1 mouse cellular context compared by ENCODE assay signal in genomic region chr12:8923603-8924002, GRCm38 (mm10).
TF ChIP-seq lines count a peak whose summit lies in the region.

No protein-coding gene starts in this region.

TF ChIP-seq in MEL, 35 proteins besides CTCF, POLR2A, EP300 and RAD21 (continued from another document):
- TF ChIP-seq TBP (IDR thresholded peaks at IDR 0.05; ENCODE audit: low read depth, low read length) (no peak), TCF12 (IDR thresholded peaks at IDR 0.05; ENCODE audit: low read depth, low read length) (no peak), ELF1 (IDR thresholded peaks at IDR 0.05; ENCODE audit: low read depth, low read length) (no peak), ZMIZ1 (IDR thresholded peaks at IDR 0.05; ENCODE audit: low read depth, low read length) (no peak), E2F4 (IDR thresholded peaks at IDR 0.05; ENCODE audit: borderline replicate concordance, low read depth, low read length) (no peak), MXI1 (IDR thresholded peaks at IDR 0.05; ENCODE audit: low read depth, low read length) (no peak), HCFC1 (IDR thresholded peaks at IDR 0.05; ENCODE audit: low read depth, low read length) (no peak), MAZ (IDR thresholded peaks at IDR 0.05; ENCODE audit: low read depth, low read length) (no peak)
